Mouse (Mus musculus) spleen, postnatal 10 days (tissue): ENCODE measurements around the gene Wdr83os.
"Not testable (repeated sequence)": the region's sequence is repeated elsewhere in the genome, so short reads cannot be mapped to it uniquely, and the experiment has no call there.

Experiments
- DNase-seq, 2 experiments: peaks; one replicate each; pipeline ENCODE4 v3.0.0; 2021 to 2022; ENCODE audit warnings: low spot score in 2 of 2

The Wdr83os gene

DNA sequence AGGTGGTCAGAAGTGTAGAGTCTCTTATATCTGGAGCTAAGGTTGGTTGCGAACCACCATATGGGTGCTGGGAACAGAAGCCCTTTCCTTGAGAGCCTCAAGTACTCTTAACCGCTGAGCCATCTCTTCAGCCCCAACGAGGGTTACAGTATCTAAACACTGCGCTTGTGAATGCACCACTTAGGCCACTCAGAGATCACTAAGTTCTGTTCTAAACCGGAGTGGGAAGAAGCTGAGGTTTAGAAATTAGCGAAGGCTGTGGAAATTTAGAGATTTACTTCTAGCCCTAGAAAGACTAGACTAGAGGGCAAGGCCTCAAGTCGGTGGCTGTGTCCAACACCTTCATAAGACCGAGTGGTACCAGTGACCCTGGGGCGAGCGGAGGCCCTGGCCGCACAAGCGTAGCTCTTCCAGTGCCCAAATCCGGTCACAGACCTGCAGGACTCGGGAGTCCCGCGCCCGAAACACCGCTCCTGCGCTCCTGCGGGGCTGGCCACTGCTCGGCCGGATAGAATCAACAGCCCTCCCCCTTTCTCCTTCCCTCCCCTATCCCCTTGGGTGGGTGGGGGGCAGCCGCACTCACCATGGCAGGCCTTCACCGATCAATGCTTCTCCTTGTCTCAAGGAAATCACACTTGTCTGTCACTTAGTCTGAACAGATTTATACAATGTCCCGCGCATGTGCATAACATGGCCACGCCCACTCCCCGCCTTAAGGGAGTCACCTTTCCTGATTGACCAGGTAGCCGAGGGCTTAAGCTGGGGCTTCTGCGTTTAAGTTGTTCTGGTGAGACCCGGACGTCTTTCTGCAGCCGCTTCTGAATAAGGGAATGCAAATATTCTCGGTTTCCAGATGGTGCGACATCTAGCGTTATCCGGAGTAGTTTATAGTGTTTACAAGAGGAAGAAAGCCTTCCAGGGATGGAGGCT is 38.8 kb downstream of the Wdr83os start:
- DNase-seq, result peak in 1 of 2 experiments; percentile 62

DNA sequence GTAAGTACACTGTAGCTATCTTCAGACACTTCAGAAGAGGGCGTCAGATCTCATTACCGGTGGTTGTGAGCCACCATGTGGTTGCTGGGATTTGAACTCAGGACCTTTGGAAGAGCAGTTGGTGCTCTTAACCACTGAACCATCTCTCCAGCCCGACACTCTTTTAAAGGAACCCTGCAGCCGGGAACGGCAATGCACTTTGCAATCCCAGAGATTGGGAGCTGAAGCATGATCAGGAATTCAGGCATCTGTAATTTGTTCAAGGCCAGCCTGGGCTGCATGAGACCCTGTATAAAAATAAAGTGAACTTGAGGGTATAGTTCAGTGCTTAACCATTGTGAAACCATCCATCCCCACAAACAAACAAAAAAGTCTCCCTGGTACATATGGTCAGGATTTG is 39.7 kb downstream of the Wdr83os start:
- not testable (repeated sequence) for DNase-seq

DNA sequence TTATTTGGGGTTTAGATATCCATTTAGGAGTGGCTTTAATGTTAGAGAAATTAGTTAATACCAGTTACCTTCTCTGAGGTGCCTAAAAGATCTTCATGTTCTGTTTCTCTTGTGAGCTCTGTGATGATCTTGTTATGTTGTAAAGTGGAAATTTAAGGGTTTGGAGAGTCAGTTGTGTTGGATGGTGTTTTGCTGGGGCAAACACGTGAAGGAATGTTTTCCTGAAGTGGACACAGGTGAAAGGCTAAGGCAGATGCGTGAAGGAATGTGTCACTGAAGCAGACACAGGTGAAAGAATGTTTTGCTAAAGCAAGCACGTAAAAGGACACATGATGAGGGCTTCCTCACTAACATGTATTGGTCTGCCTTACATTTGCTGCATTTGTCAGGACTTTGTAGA is 42.5 kb downstream of the Wdr83os start, which contains the start of gene Zfp791:
Gene Zfp791 (minus strand): TSS at position 101 of the 400 bp plus-strand sequence.
- no peak for DNase-seq

DNA sequence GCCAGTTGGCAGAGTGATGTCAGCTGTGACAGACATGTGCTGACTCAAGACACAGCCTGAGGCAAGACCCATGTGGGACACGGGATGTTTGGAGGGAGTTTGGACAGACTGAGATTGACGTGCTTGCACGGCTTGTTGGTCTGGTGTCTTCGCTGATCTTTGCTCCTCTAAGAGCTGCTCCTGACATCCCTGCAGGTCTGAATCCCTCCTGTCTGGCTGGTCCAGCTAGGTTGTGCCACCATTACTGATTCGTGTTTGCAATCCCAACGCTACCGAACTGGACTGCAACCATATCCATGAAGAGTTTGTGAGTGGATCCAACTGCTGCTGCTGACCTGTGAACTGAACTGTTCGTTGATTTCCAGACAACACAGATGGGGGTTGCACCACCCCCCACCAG is 43.2 kb downstream of the Wdr83os start:
- no peak for DNase-seq
